Mouse (Mus musculus) thymus, postnatal 4 days (tissue): ENCODE measurements around the gene Prss2.
"Not testable (repeated sequence)": the region's sequence is repeated elsewhere in the genome, so short reads cannot be mapped to it uniquely, and the experiment has no call there.

Source experiments
- DNase-seq: peaks from one replicate; pipeline ENCODE4 v3.0.0; 2021

Prss2 gene

GRCm38 (mm10) chr6:41557468-41557867 lies 35.9 kb downstream of the Prss2 start:
- DNase-seq = peak; percentile 72

DNA sequence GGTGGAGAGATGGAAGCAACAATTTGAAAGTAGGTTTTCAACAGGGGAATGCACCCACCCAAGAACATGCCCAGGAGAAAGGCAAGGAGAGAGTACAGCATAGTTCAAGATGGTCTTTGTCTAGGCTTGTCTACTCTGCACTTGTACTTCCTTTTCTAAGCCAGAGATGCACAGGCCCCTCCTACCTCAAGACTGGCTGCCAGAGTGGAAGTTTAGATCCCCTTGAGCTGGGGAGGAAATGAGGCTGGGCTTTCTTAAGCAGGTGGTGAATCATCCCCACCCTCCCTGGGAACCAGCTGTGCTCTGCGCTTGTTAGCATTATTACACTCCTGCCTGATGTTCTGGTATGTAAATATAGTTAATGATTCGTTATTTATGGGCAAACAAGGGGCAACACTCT lies 36.7 kb downstream of the Prss2 start:
- DNase-seq = peak; percentile 80

DNA sequence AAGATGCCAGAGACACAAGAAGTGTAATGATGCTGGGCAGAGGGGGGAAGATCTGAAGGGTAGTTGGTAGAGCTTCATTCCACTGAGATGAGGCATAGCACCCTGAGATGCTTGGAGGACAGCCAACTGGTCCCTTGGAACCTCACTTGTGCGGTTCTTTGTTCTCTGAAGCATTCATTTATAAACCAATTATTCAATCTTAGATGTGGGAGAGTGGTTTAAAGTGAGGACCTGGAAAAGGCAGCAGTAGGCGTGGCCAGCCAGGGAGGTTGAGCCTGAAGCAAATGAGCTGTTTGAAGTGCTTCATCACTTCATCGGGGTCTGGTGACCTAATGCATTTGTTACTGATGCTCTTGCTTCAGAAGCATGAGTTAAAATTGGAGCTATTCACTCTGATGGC lies 37.7 kb downstream of the Prss2 start:
- peak; percentile 84 for DNase-seq

DNA sequence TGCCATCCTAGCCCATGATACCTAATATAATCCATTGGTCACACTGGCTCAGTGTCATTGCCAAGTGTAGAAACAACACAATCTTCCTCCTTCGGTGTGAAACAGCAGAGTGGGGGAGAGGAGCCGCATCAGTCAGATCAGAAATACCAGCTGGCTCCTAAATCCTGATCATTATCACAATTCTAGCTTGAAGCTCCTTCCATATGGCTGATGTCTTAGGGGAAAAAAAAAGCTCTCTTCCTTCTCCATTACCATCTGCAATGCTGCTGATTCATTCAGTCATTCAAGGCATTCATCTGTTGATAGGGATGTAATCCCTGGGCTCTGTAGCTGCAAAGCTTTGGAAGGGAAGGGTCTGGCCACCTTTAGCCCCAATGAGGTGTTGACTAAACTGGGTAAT lies 38.7 kb downstream of the Prss2 start:
- peak; percentile 24 for DNase-seq

DNA sequence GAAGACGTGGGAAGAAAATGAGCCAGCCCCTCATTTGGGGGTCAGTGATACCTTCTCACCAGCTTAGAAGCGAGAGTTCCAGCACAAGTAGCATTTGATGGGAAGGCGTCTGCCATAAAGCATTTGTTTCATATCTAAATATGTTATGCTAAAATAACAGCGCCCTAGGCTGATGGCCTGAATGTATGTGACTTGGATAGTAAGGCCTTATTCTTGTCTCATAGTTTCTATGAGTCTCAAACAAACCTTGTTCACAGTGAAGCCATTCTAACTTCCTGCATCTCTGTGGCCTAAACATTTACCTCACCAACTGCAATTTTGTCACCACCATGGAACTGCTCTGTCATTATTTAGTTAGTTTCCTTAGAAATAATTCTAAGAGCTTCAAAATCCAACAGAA lies 41.0 kb downstream of the Prss2 start:
- DNase-seq = no peak

- not testable (repeated sequence) for DNase-seq
These were observed 41.7 kb downstream of the Prss2 start for GRCm38 (mm10) chr6:41563104-41563951.

DNA sequence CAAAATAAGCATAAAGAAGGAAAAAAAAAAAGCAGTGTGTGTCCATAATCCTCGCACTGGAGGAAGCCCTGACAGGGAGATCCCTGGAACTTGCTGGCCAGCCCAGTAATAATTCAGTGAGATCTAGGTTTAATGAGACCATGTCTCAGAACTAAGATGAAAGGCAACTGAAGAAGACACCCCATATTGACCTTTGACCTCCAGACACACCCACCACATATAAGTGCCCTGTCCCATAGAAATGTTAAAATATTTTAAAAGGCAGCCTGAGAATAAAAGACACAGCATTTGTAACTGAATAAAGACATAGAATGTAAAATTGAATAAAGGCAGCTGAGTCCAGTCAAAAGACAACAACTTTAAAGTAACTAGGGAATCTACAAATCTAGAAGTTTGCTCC lies 43.7 kb downstream of the Prss2 start:
- DNase-seq = no peak

GRCm38 (mm10) chr6:41566965-41567364 lies 45.4 kb downstream of the Prss2 start:
- DNase-seq = no peak

- DNase-seq = no peak
These were observed 47.5 kb downstream of the Prss2 start for GRCm38 (mm10) chr6:41569078-41569477.
